Mouse (Mus musculus): Measurements from ENCODE around the gene Wwox. TPM values are rescaled to one million over a fixed set of nuclear protein-coding genes. Genes with fewer than 3 reads are reported as not detected.

The Wwox gene
- polyA plus RNA-seq, 1 experiment = 11.3 TPM

GRCm38 (mm10) chr8:114746373-114746772, 306.9 kb downstream of the Wwox start:
- H3K4me1 ChIP-seq (ENCODE audit: control insufficient read depth, insufficient read depth, low read length) = no peaks in the 10 kb centered on the region
- TF ChIP-seq POLR2A (IDR thresholded peaks at IDR 0.05; ENCODE audit: insufficient read depth, low read length) (no peak), EP300 (IDR thresholded peaks at IDR 0.05; ENCODE audit: insufficient read depth, low read depth, low read length) (no peak), CTCF (IDR thresholded peaks at IDR 0.05; ENCODE audit: low read depth, low read length) (peak; percentile 7)
- H3K9me3 ChIP-seq (replicated peaks; ENCODE audit: control insufficient read depth, insufficient read depth, low read length, poor library complexity, severe bottlenecking) = no peaks in the 10 kb centered on the region
- H3K4me3 ChIP-seq (ENCODE audit: low read depth, low read length) = no peak overlapping the region
- H3K27ac ChIP-seq (ENCODE audit: insufficient read depth, low read length) = no peak overlapping the region
- H3K36me3 ChIP-seq (ENCODE audit: control insufficient read depth, insufficient read depth, low read length, poor library complexity, severe bottlenecking) = no peaks in the 10 kb centered on the region
- H3K9ac ChIP-seq (ENCODE audit: low read depth, poor library complexity, severe bottlenecking) = no peak overlapping the region
- H3K27me3 ChIP-seq (ENCODE audit: control insufficient read depth, insufficient read depth, low read length, poor library complexity, severe bottlenecking) = no peaks in the 10 kb centered on the region

GRCm38 (mm10) chr8:114751376-114752135, 312.1 kb downstream of the Wwox start:
- H3K4me1 ChIP-seq (ENCODE audit: control insufficient read depth, insufficient read depth, low read length) = no peaks in the 10 kb centered on the region
- H3K4me3 ChIP-seq (ENCODE audit: low read depth, low read length) = no peak overlapping the region
- no peak for TF ChIP-seq CTCF (IDR thresholded peaks at IDR 0.05; ENCODE audit: low read depth, low read length)
- no peak for TF ChIP-seq POLR2A (IDR thresholded peaks at IDR 0.05; ENCODE audit: insufficient read depth, low read length)
- H3K9ac ChIP-seq (ENCODE audit: low read depth, poor library complexity, severe bottlenecking) = no peak overlapping the region
- H3K36me3 ChIP-seq (ENCODE audit: control insufficient read depth, insufficient read depth, low read length, poor library complexity, severe bottlenecking) = no peaks in the 10 kb centered on the region
- no peaks in the 10 kb centered on the region for H3K27me3 ChIP-seq (ENCODE audit: control insufficient read depth, insufficient read depth, low read length, poor library complexity, severe bottlenecking)
- no peaks in the 10 kb centered on the region for H3K9me3 ChIP-seq (replicated peaks; ENCODE audit: control insufficient read depth, insufficient read depth, low read length, poor library complexity, severe bottlenecking)
- no peak overlapping the region for H3K27ac ChIP-seq (ENCODE audit: insufficient read depth, low read length)

GRCm38 (mm10) chr8:114759621-114760020, 320.2 kb downstream of the Wwox start:
- no peak for TF ChIP-seq POLR2A (IDR thresholded peaks at IDR 0.05; ENCODE audit: insufficient read depth, low read length)
- no peak for TF ChIP-seq EP300 (IDR thresholded peaks at IDR 0.05; ENCODE audit: insufficient read depth, low read depth, low read length)
- no peak for TF ChIP-seq CTCF (IDR thresholded peaks at IDR 0.05; ENCODE audit: low read depth, low read length)
- Histone ChIP-seq H3K9ac (ENCODE audit: low read depth, poor library complexity, severe bottlenecking) (no peak overlapping the region), H3K36me3 (ENCODE audit: control insufficient read depth, insufficient read depth, low read length, poor library complexity, severe bottlenecking) (no peaks in the 10 kb centered on the region), H3K4me1 (ENCODE audit: control insufficient read depth, insufficient read depth, low read length) (no peaks in the 10 kb centered on the region), H3K4me3 (ENCODE audit: low read depth, low read length) (no peak overlapping the region), H3K27ac (ENCODE audit: insufficient read depth, low read length) (no peak overlapping the region), H3K27me3 (ENCODE audit: control insufficient read depth, insufficient read depth, low read length, poor library complexity, severe bottlenecking) (no peaks in the 10 kb centered on the region), H3K9me3 (replicated peaks; ENCODE audit: control insufficient read depth, insufficient read depth, low read length, poor library complexity, severe bottlenecking) (no peaks in the 10 kb centered on the region; the same call in 1 of the 2 replicates)

GRCm38 (mm10) chr8:114768536-114768935, 329.1 kb downstream of the Wwox start:
- no peaks in the 10 kb centered on the region for H3K36me3 ChIP-seq (ENCODE audit: control insufficient read depth, insufficient read depth, low read length, poor library complexity, severe bottlenecking)
- H3K27me3 ChIP-seq (ENCODE audit: control insufficient read depth, insufficient read depth, low read length, poor library complexity, severe bottlenecking) = no peaks in the 10 kb centered on the region
- no peak overlapping the region for H3K9ac ChIP-seq (ENCODE audit: low read depth, poor library complexity, severe bottlenecking)
- H3K9me3 ChIP-seq (replicated peaks; ENCODE audit: control insufficient read depth, insufficient read depth, low read length, poor library complexity, severe bottlenecking) = no peaks in the 10 kb centered on the region
- no peak overlapping the region for H3K27ac ChIP-seq (ENCODE audit: insufficient read depth, low read length)
- H3K4me1 ChIP-seq (ENCODE audit: control insufficient read depth, insufficient read depth, low read length) = peaks cover 3% of the 10 kb centered on the region
- no peak for TF ChIP-seq EP300 (IDR thresholded peaks at IDR 0.05; ENCODE audit: insufficient read depth, low read depth, low read length)
- no peak for TF ChIP-seq POLR2A (IDR thresholded peaks at IDR 0.05; ENCODE audit: insufficient read depth, low read length)
- H3K4me3 ChIP-seq (ENCODE audit: low read depth, low read length) = no peak overlapping the region

GRCm38 (mm10) chr8:114770856-114771776, 331.7 kb downstream of the Wwox start:
- Histone ChIP-seq H3K36me3 (ENCODE audit: control insufficient read depth, insufficient read depth, low read length, poor library complexity, severe bottlenecking) (no peaks in the 10 kb centered on the region), H3K9ac (ENCODE audit: low read depth, poor library complexity, severe bottlenecking) (no peak overlapping the region), H3K4me1 (ENCODE audit: control insufficient read depth, insufficient read depth, low read length) (peaks cover 3% of the 10 kb centered on the region), H3K27me3 (ENCODE audit: control insufficient read depth, insufficient read depth, low read length, poor library complexity, severe bottlenecking) (no peaks in the 10 kb centered on the region), H3K27ac (ENCODE audit: insufficient read depth, low read length) (no peak overlapping the region), H3K9me3 (replicated peaks; ENCODE audit: control insufficient read depth, insufficient read depth, low read length, poor library complexity, severe bottlenecking) (no peaks in the 10 kb centered on the region), H3K4me3 (ENCODE audit: low read depth, low read length) (no peak overlapping the region)
- TF ChIP-seq POLR2A (IDR thresholded peaks at IDR 0.05; ENCODE audit: insufficient read depth, low read length) = no peak
- peak; percentile 27 for TF ChIP-seq CTCF (IDR thresholded peaks at IDR 0.05; ENCODE audit: low read depth, low read length)

Data from ES-Bruce4 (cell line).